ENCODE assay signal across 11 mouse cellular contexts in the genomic region with DNA sequence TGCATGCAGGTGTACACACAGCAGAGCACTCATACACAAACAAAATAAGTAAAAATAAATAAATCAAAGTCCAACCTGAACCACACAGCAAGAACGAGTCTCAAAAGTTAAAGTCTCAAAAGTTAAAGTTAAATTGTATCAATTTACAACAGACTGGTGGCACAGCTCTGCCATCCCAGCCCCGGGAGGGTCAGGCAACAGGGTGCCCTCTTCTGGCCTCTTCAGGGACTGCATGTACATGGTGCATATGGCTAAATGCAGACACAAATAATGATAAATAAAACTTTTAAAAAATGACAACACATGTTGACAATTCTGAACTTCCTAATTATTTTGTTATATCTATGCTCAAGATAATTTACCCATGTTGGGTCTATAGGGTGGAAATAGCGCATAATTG. TPM values are rescaled to one million over a fixed set of nuclear protein-coding genes. Genes with fewer than 3 reads are reported as not detected.
A peak's percentile ranks its signal among the peaks of the same experiment; 100 is the strongest.
DNase-seq lines count a peak whose midpoint lies in the region; ATAC-seq lines count a peak whose summit lies in the region.
"Had no signal": no experiment of that assay in that cellular context is flagged by ENCODE, and none has a peak within 500 bp of the region (broad histone marks: within the 10 kb centered on the region; RNA-seq: fewer than 3 reads in every experiment).

No protein-coding gene starts in this region.

- H3K36me3 ChIP-seq in neural tube, embryonic 15.5 days = no peaks in the 10 kb centered on the region
- H3K36me3 ChIP-seq: lung, embryonic 15.5 days had no signal

- WGBS in neural tube, embryonic 15.5 days = 67% methylated on average over 3 of the region's 3 CpGs

- ATAC-seq in neural tube, embryonic 15.5 days (ENCODE audit: low FRiP score) = no peak

- no peak overlapping the region for H3K9ac ChIP-seq in neural tube, embryonic 15.5 days (replicated peaks)
- H3K9ac ChIP-seq: lung, embryonic 15.5 days had no signal

- no peak overlapping the region for H3K27ac ChIP-seq in neural tube, embryonic 15.5 days (replicated peaks)
- H3K27ac ChIP-seq: lung, embryonic 15.5 days had no signal

- H3K27me3 ChIP-seq in neural tube, embryonic 15.5 days (replicated peaks) = peaks cover 4% of the 10 kb centered on the region; the same call in 1 of the 2 replicates

- intact Hi-C loops in gastrocnemius, postnatal 14 days (cut with DNase I; ENCODE audit: low total_unique reads) = loop anchor here (10.0 kb wide), 2 partner anchors 96 to 454 kb away; no protein-coding TSS in a partner anchor

- no peak overlapping the region for H3K4me2 ChIP-seq in neural tube, embryonic 15.5 days
- H3K4me2 ChIP-seq: lung, embryonic 15.5 days had no signal

- no peaks in the 10 kb centered on the region for H3K9me3 ChIP-seq in neural tube, embryonic 15.5 days (replicated peaks)
- H3K9me3 ChIP-seq: lung, embryonic 15.5 days had no signal

- peak; percentile 11 to 54 for DNase-seq in heart, adult 18-20 months
- no peak for DNase-seq in heart, adult 11 months
- DNase-seq in neural tube, embryonic 10.5 days (ENCODE audit: extremely low spot score, low spot score) = peak; percentile 49
- DNase-seq in kidney, postnatal 14 days = peak; percentile 26
- peak; percentile 88 to 95 for DNase-seq in spleen, postnatal 4 days (ENCODE audit: low spot score in 2 of 2)
- DNase-seq in cerebellum, adult 11 months = no peak
- DNase-seq in gastrocnemius, postnatal 14 days = no peak

- H3K4me3 ChIP-seq in neural tube, embryonic 15.5 days (replicated peaks) = no peak overlapping the region
- H3K4me3 ChIP-seq: lung, embryonic 15.5 days had no signal

- no peaks in the 10 kb centered on the region for H3K4me1 ChIP-seq in neural tube, embryonic 15.5 days
- H3K4me1 ChIP-seq: lung, embryonic 15.5 days had no signal

RNA-seq across cellular contexts. Expression of a gene that starts 8.4 kb away (rescaled TPM):
- total RNA-seq in heart, adult 18-20 months (2021) = under 1 TPM in 1 of 2 experiments, not detected in 1; 0.89 TPM
- not detected in 2 replicates for polyA plus RNA-seq in neural tube, embryonic 15.5 days (2015; fragmentation: Nextera tagmentation; extraction: Ambion mirVana)
- total RNA-seq in gastrocnemius, postnatal 14 days (2021) = 1 to 10 TPM; 1.7 to 1.8 TPM
- total RNA-seq: MEL had no signal
- polyA plus RNA-seq: lung, embryonic 15.5 days; stomach, embryonic 14.5 days had no signal

RNA-seq across cellular contexts. Expression of a gene that starts 35.4 kb away (rescaled TPM):
- total RNA-seq in heart, adult 18-20 months (2021) = 10 to 100 TPM; 46.8 to 57.9 TPM
- 16.7 and 19.3 TPM in 2 replicates for polyA plus RNA-seq in neural tube, embryonic 15.5 days (2015; fragmentation: Nextera tagmentation; extraction: Ambion mirVana)
- total RNA-seq in gastrocnemius, postnatal 14 days (2021) = 10 to 100 TPM; 22.1 to 23.6 TPM

Comparison
In these comparisons a context has a peak if more than half of its experiments do, and no peak if none do; other contexts are left out.
1. DNase-seq: peak in heart, adult 18-20 months (2 of 2), neural tube, embryonic 10.5 days (single experiment), kidney, postnatal 14 days (single experiment) and spleen, postnatal 4 days (2 of 2); none in heart, adult 11 months (single experiment), cerebellum, adult 11 months (single experiment) and gastrocnemius, postnatal 14 days (single experiment).